Mouse (Mus musculus): ENCODE data around the gene Ndufs2.
"Not testable (repeated sequence)": the region's sequence is repeated elsewhere in the genome, so short reads cannot be mapped to it uniquely, and the experiment has no call there.

Gene Ndufs2

DNA sequence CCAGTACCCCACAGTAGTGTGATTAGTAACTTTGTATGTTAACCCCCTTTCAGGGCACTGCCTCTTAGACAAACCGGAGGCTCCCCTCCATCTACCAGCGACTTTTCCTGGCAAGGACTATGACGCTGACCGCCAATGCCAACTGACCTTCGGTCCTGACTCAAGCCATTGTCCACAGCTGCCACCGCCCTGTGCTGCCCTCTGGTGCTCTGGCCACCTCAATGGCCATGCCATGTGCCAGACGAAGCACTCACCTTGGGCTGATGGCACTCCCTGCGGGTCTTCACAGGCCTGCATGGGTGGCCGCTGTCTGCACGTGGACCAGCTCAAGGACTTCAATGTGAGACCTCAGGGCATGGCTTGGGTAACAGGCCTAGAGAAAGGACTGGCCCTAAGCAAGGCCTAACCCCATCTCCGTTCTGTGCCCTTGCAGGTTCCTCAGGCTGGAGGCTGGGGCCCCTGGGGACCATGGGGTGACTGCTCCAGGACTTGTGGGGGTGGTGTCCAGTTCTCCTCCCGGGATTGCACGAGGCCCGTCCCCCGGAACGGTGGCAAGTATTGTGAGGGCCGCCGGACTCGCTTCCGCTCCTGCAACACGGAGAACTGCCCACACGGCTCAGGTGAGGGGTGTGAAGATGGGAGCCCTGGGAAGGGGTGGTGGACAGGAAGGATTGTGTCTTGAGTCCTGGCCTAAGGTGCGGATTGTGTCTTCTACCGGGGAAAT, 5.1 kb upstream of the Ndufs2 start:
- no peak for DNase-seq (ENCODE audit: low read depth, low spot score)

DNA sequence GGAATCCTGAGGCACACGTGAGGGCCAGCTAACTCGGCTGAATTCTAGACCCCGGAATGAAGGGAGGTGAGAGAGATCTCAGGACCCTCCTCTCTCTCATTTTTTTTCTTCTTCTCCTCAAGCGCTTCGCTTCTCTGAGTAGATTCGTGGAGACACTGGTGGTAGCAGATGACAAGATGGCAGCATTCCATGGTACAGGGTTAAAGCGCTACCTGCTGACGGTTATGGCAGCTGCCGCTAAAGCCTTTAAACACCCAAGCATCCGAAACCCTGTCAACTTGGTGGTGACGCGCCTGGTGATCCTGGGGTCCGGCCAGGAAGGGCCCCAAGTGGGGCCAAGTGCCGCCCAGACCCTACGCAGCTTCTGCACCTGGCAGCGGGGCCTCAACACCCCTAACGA, 1.2 kb upstream of the Ndufs2 start:
- peak; percentile 55 for DNase-seq (ENCODE audit: low read depth, low spot score)

DNA sequence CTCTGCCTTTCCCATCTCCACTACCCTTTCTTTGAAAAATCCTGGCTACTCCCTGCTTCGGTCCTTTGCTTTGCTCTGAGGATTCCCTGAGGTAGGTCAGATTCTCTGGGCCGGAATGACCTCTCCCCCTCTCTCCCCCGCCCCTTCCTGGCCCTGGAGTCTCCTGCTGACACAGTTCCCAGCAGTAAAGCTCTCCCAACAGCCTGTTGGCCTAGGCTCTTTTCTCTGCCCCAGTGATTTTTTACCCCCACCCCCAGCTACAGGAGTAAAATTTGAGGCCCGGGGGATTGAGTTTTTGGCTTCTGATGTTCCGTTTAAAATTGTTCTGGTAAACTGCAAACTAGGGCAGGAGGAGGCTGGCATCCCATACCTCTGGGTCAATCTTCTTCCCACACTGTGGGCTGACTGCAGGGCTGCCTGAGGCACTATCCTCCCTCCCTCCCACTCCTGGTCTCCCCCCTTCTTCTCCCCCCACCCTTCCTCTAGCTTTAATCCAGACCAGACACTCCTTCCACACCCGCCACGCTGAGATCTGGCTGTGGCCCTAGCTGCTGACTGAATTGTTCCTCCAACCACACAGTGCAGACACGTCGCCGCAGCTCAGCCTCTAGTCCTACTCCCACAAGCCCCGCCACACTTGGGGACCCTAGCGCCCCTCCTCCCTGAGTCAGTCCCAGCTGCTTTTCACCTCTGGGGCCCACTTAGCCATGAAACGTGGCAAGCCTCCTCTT, 571 bp upstream of the Ndufs2 start:
- DNase-seq (ENCODE audit: low read depth, low spot score) = peak; percentile 55

DNA sequence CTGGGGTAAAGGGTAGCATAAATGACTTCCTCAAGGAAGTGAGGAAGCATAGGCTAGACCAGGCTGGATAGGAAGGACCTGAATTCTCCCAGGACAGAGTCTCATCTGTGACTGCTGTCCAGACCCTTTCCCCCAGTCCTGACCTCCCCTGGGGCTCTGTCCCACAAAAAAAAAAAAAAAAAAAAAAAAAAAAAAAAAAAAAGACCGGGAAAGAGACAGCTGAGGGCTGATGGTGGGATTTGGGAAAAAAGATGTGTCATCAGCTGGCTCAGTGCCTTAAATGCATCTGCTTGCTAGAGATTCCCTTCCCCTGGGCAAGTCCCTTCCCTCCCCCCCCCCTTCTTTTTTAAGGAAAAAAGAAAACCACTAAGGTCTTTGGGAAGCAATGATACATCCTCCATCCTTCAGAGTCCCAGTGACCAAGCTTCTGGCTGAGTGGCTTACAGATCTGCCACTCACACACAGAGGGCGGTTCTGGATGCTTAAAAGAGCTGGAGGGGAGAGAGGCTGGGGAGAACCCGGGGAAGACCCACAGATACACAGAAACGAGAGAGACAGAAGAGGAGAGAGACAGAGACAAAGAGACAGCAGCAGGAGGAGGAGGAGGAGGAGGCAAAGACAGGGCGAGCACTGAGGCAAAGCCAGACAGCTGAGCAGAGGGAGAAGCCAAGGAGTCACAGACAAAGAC, 1.1 kb downstream of the Ndufs2 start, which contains the start of gene Adamts4:
Gene Adamts4 (plus strand): TSS at position 509 of the 688 bp plus-strand sequence.
- DNase-seq (ENCODE audit: low read depth, low spot score) = no peak

DNA sequence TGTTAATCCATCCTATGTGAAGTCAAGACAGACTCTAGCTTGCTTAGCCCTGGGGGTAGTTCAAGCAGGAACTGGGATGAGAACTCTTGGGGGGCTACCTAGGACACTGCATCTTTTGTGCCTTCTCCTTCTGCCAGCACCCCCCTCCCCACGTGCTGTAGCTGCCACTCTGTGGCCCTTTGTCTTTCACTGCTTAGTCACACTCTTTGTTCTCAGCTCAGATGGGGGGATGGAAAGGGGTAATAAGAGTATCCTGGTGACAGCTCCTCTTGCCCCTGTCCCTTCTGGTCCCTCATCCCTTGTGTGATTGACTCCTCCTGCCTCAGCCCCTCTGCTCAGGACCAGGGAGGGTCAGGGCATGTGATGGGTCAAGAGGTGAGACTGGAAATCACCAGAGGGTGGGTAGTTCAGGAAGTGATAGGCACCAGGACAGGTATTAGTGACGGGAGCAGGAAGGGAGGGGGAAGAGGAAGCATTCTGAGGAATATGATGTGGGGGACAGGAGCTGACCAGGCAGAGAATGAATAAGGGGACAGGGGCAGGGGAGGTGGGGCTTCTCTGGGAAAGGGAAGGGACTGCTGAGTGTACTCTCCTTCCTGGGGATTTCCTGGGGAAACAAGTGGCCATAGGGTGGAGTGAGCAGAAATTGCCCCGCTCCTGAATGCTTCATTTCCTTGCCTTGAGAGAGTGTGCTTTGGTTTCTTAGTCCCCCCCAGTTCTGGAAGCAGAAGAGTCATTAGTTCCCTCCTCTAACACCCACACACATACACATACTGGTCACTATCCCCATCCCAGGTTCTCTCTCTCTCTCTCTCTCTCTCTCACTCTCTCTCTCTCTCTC, 2.6 kb downstream of the Ndufs2 start:
- no peak for DNase-seq (ENCODE audit: low read depth, low spot score)

DNA sequence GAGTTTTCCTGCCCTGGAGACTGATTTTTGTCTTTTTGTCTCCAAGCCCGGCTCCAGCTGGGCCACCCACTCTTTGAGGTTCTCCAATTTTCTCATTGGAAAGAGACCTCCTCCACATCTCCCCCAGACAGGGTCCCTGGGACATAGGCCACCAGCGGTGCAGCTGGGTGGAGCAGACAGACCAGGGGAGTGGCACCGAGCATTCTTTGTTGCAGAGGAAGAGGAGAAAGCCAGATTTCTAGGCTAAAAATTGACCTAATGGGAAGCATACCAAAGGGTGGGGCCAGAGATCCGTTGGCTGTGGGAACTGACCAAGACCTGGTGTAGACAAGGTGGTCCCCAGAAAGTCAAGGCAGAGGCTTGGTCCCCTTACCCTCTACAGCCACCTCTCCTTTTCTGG, 3.3 kb downstream of the Ndufs2 start:
- no peak for DNase-seq (ENCODE audit: low read depth, low spot score)

DNA sequence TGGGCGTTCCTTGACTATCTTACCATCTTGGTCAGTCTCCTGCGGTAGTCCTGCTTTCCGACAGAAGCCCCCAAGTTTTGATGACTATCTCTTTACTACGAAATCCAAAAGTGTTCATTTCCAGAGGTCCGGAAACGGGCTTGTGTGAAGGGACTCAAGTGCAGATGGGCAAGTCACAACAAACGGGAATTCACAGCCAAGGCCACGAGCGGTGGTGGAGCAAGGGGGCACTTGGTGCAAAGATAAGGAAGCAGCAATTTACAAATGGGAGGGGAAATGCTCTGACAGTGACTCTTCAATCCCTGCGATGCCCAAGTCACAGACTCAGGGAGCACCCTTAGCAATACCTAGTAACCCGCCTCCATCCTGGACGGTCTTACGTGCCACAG, 3.7 kb downstream of the Ndufs2 start:
- no peak for DNase-seq (ENCODE audit: low read depth, low spot score)

DNA sequence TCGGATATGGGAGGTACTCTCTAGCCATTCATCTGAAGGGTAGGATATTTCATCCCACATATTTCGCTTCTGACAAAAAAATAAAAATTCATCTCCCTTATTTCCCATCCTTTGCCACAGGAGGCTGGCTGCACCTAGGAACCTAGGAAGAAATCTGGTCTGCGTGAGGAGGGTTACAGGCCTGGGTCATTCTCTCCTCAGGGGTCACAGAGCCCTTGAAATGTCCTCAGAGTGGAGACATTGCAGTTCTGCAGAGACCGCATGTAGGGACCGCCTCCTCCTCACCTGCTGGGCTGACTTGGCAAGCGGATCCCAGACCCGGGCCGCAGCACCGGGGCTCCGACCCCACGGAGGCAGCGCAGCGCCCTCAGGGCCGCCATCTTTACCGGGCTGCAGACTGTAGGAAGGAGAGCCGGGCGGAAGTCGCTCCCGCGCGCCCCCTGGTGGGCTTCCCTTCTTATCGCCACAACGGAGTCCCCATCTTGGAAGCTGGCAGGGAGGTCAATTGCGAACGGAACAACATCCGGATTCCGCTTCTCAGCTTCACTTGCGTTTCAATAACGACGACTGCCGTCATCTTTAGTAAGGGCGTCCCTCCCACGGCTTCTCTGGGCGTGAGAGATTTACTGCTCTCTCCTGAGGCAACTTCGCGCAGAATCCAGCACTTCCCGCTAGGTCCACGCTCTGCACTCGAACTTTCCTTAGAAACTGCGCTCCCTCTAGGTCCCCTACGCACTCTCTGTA, 4.3 kb downstream of the Ndufs2 start:
- peak; percentile 98 for DNase-seq (ENCODE audit: low read depth, low spot score)

DNA sequence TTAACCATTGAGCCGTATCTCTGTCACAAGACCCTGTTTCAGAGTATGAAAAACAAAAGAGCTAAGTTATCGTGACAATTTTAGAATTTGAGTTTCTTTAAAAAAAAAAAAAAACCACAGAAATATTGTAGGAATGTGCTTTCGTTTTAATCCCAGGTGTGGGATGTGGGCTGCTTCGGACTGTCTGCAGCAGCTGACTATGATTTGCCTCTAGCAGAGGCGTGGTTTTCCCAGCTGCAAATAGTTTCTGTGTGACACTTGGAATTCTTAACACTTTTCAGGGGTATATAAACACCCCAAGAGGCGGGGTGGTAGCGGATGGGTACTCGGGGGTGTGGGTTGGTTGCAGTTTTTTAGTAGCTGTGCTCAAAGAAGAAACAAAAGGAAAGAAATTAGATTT, 5.8 kb downstream of the Ndufs2 start:
- DNase-seq (ENCODE audit: low read depth, low spot score) = no peak

DNA sequence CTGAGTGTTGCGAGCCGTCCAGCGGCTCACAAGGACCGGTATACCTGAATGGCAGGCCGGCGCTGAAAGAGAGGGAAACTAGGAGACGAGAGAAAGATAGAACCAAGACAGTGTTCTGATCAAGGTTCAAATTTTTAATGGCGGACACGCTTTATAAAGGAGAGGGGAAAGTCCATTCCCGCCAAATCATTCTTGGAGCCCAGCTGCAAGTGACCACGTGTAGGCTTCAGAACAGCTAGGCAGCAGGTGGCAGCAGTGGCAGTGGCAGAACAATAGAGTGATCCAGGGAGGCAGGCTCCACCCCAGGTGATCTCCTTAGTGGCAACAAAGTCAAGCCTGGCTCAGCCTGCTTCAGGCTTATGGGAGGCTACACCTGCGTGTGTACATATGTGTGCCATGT, 9.2 kb downstream of the Ndufs2 start:
- DNase-seq (ENCODE audit: low read depth, low spot score) = not testable (repeated sequence)

DNA sequence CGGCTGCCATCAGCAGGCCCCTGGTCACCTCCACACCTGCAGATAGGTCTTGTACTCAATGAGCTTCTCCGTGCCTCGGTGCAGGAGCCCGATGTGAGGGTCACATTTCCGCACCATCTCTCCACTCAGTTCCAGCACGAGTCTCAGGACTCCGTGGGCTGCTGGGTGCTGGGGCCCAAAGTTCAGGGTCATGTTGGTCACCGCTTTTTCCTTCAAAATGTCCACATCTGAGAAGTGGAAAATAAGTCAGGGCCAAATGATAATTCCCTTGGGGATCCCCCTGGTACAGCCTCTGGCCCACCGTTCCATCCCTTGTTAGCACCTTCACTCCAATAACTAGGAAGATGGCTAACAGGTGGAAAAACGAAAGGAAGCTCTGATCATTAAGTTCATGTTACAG, 10.3 kb downstream of the Ndufs2 start:
- DNase-seq (ENCODE audit: low read depth, low spot score) = no peak

DNA sequence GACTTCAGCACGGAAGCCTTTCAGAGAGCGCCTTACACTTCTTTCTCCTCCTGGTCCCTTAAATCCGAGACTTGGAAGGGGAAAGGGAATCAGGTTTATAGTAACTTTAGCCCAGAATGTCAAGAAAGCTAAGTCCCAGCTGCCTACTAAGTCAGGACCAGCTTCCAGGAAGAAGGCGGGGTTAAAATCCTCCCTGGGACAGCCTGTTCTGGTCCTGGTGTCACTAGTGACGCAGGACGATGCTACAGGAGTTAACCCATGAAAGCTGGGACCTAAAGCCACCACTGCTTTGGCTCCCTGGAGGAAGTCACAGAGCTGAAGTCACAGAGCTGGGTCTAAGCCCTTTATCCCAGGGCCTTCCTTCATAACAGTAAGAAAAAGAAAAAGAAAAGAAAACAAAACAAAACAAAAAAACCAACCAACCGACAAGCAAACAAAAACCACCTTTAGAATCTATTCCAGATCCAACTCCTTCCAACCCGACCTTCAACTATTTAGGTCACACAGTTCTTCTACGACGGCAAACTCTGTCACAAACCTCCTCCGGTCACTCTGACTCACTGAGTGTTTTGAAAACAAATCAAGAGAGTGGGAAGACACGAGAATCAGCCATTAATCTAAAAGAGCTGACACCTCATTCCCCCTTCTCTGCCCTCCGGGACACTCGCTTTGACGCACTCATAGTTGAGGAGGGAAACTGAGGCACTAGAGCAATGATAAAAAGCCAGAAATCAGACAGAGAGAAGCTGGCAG, 11.0 kb downstream of the Ndufs2 start:
- DNase-seq (ENCODE audit: low read depth, low spot score) = no peak

DNA sequence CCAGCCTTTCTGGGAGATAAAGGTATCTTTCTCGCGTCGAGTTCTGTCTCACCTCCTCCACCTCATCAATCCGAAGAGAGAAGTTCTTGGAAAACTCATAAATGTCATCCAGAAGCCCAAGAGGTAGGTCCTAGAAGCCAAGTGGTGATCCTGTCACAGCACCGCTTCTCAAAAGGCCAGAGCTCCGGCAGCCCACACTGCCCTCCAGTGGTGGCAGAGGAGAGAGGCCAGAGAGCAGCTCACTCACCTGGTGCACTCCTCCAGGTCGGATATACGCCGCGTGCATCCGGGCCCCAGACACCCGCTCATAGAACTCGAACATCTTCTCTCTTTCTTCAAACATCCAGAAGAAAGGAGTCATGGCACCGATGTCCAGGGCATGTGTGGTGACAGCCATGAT, 12.7 kb downstream of the Ndufs2 start:
- DNase-seq (ENCODE audit: low read depth, low spot score) = peak; percentile 84

DNA sequence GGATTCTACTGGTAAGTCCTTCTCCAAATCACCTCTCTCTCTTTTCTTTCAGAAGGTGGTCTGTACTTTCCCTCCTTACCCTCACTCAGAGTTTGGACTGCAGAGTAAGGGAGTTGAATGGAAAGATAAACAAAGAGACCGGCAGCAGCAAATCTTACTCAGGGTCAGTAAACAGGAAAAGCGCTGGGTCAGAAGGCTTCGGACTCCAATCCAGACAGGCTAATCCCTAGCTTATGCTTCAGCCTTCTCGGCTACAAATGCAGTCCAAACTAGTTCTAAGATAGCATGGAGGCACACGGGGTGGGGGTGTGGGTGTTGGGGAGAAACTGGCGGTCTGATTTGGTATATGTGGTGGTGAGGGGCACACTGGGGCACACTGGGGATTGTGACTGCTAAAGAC, 13.8 kb downstream of the Ndufs2 start:
- no peak for DNase-seq (ENCODE audit: low read depth, low spot score)

DNA sequence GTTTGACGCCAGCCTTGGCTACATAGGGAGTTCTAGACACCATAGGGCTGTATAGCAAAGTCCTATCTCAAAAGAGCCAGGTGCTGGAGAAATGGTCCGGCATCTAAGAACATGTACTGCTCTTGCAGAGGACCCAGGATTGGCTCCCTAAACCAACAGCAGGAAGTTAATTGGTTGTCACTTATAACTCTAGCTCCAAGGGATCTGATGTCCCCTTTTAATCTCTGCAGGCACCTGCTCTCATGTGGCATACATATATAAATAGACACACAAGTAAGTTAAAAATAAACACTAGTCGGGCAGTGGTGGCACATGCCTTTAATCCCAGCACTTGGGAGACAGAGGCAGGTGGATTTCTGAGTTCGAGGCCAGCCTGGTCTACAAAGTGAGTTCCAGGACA, 15.4 kb downstream of the Ndufs2 start:
- DNase-seq (ENCODE audit: low read depth, low spot score) = no peak

DNA sequence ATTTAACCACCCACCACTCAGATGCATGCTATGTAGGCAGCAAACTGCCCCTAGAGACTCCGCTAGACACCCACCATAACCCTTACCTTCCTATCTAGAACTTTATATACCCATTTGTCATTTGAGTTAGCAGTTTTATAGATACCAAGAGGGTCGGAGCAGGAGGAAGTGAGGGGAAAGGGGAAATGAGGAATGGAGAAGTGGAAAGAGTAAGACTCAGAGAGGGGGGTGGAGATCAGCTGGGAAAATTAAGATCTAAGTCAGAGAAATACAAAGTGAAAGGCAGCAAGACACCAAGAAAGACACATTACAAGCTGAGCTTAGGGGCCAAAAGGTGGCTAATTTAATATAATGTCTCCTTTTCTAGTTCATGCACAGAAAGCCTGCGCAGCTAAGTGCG, 16.6 kb downstream of the Ndufs2 start:
- no peak for DNase-seq (ENCODE audit: low read depth, low spot score)

DNA sequence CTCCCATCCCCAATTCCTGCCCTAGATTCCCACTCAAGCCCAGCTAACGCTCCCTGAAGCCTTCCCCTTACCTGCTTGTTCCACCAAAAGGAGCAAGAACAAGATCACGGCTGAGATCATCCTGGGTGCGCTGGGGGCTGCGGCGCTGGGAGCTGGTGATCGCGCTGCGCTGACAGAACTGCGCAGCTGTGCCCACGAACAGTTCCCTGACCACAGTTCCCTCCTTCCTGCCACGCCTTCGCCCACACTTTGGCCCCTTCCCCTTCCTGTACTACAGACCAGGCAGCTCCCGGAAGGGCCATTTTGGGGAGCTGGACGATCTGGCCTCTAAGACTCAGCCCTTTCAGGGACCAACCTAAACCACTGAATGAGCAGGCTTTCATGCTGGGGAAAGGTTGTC, 17.1 kb downstream of the Ndufs2 start, which contains the start of gene Fcer1g:
Gene Fcer1g (minus strand): TSS at position 240 of the 400 bp plus-strand sequence.
- no peak for DNase-seq (ENCODE audit: low read depth, low spot score)

DNA sequence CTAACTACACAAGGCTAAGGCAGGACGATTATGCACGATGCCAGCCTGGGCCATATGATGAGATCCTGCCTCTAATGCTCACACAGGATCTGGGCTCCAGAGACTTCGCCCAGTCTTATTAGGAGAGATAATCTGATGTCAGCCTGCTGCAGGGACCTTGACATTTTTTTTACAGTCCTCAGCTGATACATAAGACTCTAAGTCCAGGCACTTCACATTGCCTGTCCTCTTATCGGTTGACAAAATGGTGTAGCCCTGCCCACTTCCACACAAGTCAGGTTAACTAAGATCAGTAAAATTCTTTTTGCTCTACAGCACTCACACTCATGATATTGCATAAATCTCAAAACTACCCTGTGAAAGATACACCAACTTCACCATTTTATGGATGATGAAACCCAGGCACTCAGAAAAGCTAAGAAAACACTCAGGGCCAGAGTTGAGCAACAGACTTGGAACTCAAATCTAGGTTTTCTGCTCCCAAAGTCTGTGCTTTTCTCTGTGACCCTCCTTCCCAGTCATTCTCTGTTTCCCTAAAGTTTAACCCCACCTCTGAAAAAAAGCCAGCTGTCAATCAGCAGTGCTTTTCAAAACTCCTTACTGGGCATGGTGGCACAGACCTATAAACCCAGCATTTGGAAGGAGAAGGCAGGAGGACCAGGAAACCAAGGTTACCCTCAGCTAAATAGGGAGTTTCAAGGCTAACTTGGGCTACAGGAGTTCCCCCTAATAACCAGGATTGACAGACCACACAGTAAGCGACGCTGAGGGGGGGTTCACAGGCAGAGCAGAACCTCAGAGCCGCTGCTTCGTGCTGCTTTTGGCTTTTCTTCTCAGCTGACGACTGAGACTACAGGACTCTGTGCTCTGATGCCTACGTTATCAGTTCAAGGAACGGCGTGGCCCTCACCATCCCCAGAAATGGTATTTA, 18.1 kb downstream of the Ndufs2 start:
- no peak for DNase-seq (ENCODE audit: low read depth, low spot score)

DNA sequence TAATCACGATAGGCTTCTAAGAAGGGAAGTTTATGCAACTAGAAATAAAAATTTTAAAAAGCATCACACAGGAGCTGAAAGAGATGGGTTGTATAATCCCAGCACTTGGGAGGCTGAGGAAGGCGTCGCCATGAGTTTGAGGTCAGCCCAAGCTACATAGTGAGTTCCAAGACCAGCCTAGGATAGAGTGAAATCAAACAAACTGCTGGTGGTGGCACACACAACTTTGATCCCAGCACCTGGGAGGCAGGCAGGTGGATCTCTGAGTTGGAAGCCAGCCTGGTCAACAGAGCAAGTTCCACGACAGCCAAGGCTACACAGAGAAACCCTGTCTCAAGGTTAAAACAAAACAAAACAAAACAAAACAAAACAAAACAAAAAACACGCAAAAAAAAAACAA, 18.8 kb downstream of the Ndufs2 start:
- DNase-seq (ENCODE audit: low read depth, low spot score) = no peak

Data from R1 (cell line).